Mouse (Mus musculus): Measurements from ENCODE around the gene Uhrf2.
A peak's percentile ranks its signal among the peaks of the same experiment; 100 is the strongest.

The Uhrf2 gene

DNA sequence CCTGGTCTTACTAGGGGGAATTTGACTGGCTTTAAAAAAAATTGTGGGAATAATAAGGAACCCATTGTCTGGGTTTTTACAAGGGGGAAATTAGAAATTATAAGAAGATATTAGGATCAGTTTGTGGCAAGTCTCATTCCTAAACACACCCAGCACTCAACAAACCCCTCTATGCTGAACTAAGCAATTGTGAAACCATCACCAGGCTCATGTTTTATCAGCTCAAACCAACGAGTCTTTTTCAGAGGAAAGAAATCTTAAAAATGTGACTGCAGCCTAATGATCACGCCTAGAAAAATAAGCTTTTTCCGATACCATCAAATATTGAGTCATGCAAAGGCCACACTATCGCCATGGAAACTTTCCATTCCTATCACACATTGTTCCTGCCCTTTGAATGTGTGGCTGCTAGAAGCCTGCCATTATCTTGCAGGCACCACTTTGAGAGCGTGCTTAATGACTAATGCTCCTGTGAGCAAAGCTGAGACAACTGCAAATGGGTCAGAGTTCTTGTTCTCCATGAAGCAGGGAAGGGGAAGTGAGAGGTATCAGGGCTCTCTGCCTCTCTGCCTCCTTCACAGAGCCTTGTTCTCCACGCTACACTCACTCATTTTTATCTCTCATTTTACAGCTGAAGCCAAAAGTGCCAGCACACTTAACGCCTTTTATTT is 94.8 kb downstream of the Uhrf2 start:
- peak; percentile 81 for DNase-seq (ENCODE audit: inconsistent ontology term)

GRCm38 (mm10) chr19:30125670-30126059 is 95.4 kb downstream of the Uhrf2 start:
- no peak for DNase-seq (ENCODE audit: inconsistent ontology term)

DNA sequence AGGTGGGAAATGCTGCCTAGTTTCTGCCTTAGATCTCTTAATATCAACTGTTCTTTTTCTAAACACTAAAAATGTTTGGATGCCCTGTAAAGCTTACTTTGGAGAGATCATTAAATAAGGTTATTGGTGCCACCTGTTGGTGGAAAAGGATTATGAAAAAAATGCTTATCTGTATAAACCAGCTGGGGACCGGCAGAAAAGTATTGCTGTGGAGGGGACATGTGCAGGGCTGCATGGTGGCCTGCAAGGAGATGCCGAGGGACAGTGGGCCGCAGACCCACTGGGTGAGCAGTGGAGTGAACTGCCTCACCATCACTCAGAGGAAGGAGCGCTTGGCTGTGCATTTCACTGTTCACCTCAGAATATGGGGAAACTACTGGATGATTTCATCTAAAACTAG is 97.9 kb downstream of the Uhrf2 start:
- DNase-seq (ENCODE audit: inconsistent ontology term): peak; percentile 22

- no peak for DNase-seq (ENCODE audit: inconsistent ontology term)
These were observed 106.0 kb downstream of the Uhrf2 start for GRCm38 (mm10) chr19:30136308-30136707.
